Mouse (Mus musculus): ENCODE measurements around the gene Vrk2. TPM values are rescaled to one million over a fixed set of nuclear protein-coding genes. Genes with fewer than 3 reads are reported as not detected.
A peak's percentile ranks its signal among the peaks of the same experiment; 100 is the strongest.

Gene Vrk2
- total RNA-seq (2021), result 1 to 10 TPM; 7.4 to 7.5 TPM
- long read RNA-seq, experiment 1, partial matches to known transcripts, result 0 of 4 reads
- long read RNA-seq, experiment 1, other reads (novel, unspliced or antisense), result 0 of 4 reads
- long read RNA-seq, experiment 2, partial matches to known transcripts, result 0 of 6 reads
- long read RNA-seq, experiment 2, other reads (novel, unspliced or antisense), result 2 of 6 reads

DNA sequence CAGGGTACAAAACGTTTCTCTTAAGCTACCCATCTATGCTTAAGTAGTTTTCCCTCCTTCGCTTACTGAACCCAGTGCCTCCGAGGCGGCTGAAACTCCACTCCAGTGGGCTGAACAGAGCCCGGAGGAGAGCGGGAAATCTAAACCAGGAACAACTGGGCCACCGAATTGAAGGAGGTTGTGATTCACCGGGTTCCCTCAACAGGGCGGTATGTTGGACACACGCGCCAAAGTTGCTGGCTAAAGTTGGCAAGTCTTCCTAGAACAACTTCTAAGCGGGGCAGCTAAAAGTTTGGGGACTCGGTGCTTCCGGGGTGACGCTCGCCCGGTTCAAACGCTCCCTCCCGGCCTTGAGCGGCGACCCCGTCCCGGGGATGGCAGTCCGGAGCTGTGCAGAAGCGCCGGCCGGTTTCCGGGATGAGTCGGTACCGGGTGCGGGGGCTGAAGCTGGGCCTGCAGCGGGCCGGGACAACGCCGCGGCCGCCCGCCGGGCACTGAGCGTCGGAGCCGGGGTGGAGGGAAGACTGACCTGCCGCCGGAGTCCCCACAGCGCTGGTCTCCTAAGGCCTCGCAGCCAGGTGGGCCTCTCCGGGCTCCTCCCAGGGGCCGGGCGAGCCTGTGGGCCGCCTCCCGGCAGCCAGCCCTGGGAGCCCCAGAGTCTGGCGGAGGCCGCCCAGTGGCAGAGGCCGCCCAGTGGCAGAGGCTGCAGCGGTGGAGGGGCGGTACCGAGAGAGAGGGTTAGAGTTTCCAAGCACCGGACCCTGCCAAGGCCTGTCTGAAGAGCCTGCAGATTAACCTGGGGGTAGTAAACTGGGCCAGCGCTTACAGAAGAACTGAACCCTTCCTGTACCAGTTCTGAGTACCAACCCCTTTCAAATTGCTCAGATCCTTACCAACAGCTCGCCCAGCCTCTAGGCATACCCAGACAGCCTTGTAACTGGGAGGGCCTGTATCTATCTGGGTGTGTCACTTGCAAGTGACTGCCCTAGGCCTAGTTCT, at the start of gene Vrk2, which contains the start of gene Gm6899:
TSS of gene Vrk2 (minus strand) at position 939 of the 999 bp plus-strand sequence.
TSS of gene Gm6899 (plus strand) at position 181 of the 999 bp plus-strand sequence.
- peak within 1 kb of the TSS; percentile 90 for H3K27ac ChIP-seq
- peak; percentile 36 for TF ChIP-seq CTCF (IDR thresholded peaks at IDR 0.05)
- peak; percentile 92 for DNase-seq
- H3K4me3 ChIP-seq, result peak within 1 kb of the TSS; percentile 78
- intact Hi-C loops (cut with DNase I), result loop anchor here (10.0 kb wide), 1 partner anchor 209 kb away; the partner anchor contains the start of gene Fancl

DNA sequence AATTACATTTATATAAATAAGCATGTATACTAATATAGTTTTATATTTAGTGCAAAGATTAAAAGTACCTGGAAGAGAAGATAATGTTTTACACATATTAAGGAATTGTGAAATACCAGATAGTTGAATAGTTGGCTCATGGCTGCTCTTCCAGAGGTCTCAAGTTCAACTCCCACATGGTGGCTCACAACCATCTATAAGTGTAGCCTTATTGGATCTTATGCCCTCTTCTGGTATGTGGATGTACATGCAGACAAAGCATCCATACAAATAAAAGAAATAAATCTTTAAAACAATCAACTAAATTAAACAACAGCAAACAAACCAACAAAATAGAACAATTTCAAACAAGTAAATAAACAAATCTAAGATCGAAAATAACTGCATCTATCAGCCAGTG, 48.3 kb upstream of the Vrk2 start:
- Histone ChIP-seq H3K4me3 (no peak overlapping the region), H3K27ac (no peak overlapping the region)
- intact Hi-C loops (cut with DNase I), result no loop called here
- no peak for DNase-seq
- 0 out of 2 replicates have a peak, but pooled peaks have one; percentile 9 for TF ChIP-seq CTCF (IDR thresholded peaks at IDR 0.05)

DNA sequence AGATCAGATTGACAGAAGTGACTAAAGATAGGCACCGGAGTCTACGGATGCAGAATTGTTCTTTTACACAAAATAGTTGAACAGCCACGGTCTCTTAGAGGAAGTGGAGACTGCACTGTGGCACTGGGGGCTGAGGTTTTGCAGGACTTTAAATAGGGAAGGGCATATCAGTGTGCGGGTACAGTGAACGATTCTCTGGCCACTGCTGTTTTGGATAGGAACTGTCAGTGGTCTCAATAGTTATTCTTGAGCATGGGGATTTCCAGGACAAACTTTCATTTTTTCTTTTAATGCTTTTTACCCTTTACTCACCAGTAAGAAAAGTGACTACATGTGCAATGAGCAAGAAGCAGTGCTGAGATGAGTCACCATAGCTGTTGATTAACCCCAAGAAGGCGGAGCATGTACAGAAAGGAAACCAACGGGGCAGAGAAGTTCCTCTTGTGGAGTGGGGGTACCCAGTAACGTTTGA, 46.6 kb upstream of the Vrk2 start:
- TF ChIP-seq CTCF (IDR thresholded peaks at IDR 0.05), result no peak
- Histone ChIP-seq H3K4me3 (no peak overlapping the region), H3K27ac (no peak overlapping the region)
- DNase-seq, result no peak
- intact Hi-C loops (cut with DNase I), result no loop called here

DNA sequence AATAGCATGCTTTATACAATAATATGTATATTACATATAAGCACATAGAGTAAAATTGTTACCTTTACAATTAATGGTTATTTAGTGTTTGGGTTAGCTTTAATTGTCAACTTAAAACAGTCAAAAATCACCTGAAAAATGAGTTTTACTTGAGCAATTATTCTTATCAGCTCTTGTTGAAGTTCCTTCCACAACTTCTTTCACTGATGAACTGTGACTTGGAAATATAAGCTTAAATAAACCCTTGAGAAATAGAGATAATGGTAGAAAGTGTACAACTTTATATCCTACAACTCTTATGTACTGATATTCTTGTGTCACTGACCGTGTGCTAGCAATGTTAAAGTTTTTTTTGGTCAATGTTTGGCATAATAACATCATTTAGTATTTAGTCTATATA, 42.4 kb upstream of the Vrk2 start:
- Histone ChIP-seq H3K4me3 (no peak overlapping the region), H3K27ac (no peak overlapping the region)
- intact Hi-C loops (cut with DNase I), result no loop called here
- no peak for TF ChIP-seq CTCF (IDR thresholded peaks at IDR 0.05)
- DNase-seq, result no peak

DNA sequence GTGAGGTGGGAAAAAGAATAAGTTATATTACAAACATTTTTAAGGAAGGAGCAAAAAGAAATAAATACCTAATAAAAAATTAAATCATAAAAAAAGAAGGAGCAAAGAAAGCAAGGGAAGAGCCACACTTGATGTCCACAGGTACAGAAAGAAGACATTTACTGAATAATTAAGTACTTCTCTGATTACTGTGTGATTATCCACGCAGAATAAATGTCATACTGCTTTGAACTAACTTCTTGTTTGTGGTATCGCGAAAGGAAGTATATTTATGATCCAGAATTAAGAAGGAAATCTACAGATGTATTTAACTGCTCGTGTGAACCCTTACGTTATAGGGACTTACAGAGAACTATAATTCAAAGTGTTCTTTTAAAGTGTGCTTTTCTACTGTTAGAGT, 28.9 kb upstream of the Vrk2 start:
- intact Hi-C loops (cut with DNase I), result no loop called here
- DNase-seq, result no peak
- TF ChIP-seq CTCF (IDR thresholded peaks at IDR 0.05), result no peak
- no peak overlapping the region for H3K4me3 ChIP-seq
- no peak overlapping the region for H3K27ac ChIP-seq

DNA sequence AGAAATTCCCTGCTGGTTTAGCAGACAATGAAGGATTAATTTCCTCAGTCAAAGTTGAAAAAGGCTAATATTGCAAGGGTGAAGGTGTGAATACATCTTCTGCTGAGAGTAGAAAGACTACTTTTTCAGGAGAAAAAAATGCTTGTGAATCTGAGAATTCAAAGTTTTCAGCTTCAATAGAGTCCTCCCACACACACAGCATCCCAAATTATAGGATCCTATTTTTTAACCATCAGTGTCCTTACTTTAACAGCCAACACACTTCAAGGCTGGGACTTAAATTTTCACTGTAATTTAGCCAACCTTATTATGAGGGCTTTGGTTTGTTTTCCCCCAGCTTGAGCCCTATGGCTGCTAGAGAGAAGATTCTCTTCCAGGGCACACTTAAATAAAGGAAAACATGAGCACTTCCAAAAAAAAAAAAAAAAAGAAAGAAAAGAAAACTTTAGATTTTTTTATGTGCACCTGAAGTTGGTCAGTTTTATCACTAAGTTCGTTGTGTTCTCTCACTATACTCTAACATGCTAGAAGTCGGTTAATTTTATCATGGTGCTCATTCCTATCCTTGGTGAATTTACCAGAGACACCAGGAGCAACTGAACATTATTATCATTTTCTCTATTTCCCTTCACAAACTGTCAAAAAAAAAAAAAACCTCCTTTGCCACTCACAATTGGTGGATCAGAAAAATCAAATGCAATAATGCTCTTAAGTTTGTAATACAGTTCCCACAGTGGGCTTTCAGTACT, 24.9 kb upstream of the Vrk2 start:
- DNase-seq, result no peak
- intact Hi-C loops (cut with DNase I), result no loop called here
- no peak for TF ChIP-seq CTCF (IDR thresholded peaks at IDR 0.05)
- Histone ChIP-seq H3K27ac (no peak overlapping the region), H3K4me3 (no peak overlapping the region)

DNA sequence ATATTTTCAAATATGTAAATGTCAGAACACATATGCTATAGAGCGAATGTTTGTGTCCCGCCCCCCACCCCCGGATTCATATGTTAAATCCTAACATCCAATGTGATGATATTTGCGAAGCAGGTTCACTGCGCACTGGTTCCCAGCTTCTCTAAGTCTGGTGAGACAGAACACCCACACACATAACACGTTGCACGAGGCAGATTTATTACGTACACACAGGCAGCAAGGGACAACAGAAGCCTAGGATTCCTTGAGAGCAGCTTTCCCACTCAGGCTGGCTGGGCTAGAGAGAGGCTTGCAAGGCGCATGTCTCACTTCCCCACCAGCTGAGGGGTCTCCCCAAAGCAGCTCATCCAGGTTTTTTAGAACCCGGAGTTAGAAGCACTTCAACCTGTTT, 15.0 kb upstream of the Vrk2 start:
- no peak for DNase-seq
- H3K4me3 ChIP-seq, result no peak overlapping the region
- TF ChIP-seq CTCF (IDR thresholded peaks at IDR 0.05), result no peak
- H3K27ac ChIP-seq, result no peak overlapping the region
- intact Hi-C loops (cut with DNase I), result no loop called here

DNA sequence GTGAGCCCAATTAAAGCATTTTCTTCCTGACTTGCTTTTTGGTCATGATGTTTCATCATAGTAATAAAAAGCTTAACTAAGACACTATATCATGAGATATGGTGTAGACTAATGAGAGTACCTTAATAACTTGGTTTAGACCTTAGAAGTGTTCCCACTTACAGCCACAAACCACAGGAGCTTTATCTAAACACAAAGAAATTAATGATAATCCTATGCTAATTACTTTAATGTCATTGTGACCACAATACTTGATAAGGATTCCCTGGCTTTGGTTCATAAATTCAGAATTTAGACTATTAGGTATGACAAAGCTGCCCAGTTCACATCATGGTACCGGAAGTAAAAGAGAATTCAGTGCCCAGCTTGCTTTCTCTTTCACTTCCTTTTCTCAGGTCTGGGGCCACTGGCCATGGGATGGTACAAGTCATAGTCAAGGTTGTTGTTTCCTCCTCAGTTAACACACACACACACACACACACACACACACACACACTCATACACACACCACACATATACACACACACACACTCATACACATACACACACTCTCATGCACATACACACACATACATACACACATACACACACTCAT, 10.4 kb upstream of the Vrk2 start:
- DNase-seq, result no peak
- Histone ChIP-seq H3K27ac (no peak overlapping the region), H3K4me3 (no peak overlapping the region)
- no peak for TF ChIP-seq CTCF (IDR thresholded peaks at IDR 0.05)
- intact Hi-C loops (cut with DNase I), result no loop called here

DNA sequence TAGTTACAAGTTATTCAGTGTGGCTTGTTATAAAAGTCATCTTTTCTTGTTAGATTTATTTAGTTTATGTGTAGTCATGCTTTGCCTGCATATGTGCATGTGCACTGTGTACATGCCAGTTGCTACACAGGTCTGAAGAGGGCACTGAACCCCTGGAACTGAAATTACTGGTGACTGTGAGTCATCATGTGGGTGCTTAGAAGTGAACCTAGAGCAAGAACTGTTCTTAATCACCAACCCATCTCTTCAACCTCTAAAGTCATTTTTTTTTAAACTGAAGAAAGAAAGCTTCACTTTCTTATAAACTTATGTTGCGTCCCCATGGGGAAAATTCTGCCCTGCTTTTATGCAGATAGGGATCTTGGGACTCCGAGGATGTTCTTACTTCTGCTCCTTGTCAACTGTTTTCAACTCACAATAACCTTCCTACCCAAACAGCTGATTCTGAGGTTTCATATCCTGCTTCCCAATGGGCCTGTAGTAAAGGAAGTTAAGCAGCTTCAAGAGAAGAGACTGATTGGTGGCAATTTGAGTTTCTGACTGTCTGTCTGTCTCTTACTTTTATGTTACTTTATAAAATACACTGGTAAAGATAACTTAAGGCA, 7.9 kb upstream of the Vrk2 start:
- DNase-seq, result no peak
- TF ChIP-seq CTCF (IDR thresholded peaks at IDR 0.05), result no peak
- no peak overlapping the region for H3K4me3 ChIP-seq
- H3K27ac ChIP-seq, result no peak overlapping the region
- intact Hi-C loops (cut with DNase I), result no loop called here

DNA sequence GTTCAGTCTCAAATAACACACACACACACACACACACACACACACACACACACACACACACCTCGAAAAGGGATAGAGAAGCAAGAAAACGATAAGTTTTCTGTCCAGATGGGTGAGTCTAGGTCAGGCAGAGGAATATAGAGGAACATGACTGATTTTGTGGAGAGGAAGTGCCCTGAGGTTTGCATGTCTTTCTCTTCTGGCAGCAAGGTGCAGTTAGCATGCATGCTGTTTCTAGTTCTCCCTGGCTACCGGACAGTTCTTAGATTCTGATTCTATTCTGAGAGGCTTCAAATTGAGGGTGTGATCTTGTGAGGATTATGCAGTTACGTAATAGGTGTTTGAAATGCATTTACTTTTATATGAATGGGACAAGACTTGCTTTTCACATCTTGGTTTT, 6.9 kb upstream of the Vrk2 start:
- Histone ChIP-seq H3K27ac (no peak overlapping the region), H3K4me3 (no peak overlapping the region)
- TF ChIP-seq CTCF (IDR thresholded peaks at IDR 0.05), result no peak
- intact Hi-C loops (cut with DNase I), result no loop called here
- DNase-seq, result no peak

DNA sequence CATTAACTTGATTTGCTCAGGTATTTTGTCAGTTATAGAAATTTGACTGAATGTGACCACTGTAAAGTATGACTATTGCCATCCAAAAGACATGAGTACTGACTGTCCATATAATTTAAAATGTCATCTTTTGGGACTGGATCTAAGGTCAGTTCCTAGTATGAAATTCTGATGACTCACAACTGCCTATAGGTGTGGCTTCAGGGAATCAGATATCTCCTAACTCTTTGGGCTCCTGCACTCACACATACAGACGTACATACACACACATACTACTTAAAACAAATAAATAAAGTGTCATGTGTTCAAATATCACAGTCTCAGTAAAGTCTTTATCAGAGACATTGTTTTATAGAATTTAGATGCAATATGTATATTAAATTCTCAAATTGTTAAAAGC, 5.1 kb upstream of the Vrk2 start:
- intact Hi-C loops (cut with DNase I), result loop anchor here (10.0 kb wide), 1 partner anchor 214 kb away; the partner anchor contains the start of gene Fancl
- H3K4me3 ChIP-seq, result no peak overlapping the region
- no peak for TF ChIP-seq CTCF (IDR thresholded peaks at IDR 0.05)
- no peak for DNase-seq
- H3K27ac ChIP-seq, result no peak overlapping the region

DNA sequence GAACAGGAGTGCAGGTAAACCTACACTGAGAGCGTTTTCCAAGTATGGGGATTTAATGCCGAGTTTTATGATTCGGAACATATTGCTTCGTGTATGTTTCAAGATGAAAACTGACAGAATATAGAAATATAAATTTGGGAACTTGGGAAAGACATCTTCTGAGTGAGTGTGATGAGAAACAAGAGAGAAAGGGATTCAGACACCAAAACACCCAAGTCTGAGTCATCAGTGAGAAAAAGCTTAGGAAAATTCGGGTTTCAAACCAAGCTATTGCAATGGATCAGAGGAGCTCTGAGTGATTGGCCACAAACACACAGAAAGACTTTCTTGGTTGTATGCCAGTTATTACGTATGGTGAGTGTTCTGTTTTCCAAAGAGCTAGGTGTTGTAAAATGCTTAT, 4.0 kb upstream of the Vrk2 start:
- Histone ChIP-seq H3K27ac (no peak overlapping the region), H3K4me3 (no peak overlapping the region)
- TF ChIP-seq CTCF (IDR thresholded peaks at IDR 0.05), result no peak
- DNase-seq, result no peak
- intact Hi-C loops (cut with DNase I), result loop anchor here (10.0 kb wide), 1 partner anchor 213 kb away; the partner anchor contains the start of gene Fancl
